Comparison of ENCODE assay signal across 23 mouse cellular contexts in genomic region chr3:69374538-69374937, GRCm38 (mm10). TPM values are rescaled to one million over a fixed set of nuclear protein-coding genes. Genes with fewer than 3 reads are reported as not detected.
DNase-seq lines count a peak whose midpoint lies in the region; ATAC-seq and TF ChIP-seq lines count a peak whose summit lies in the region.
"Had no signal": no experiment of that assay in that cellular context is flagged by ENCODE, and none has a peak within 500 bp of the region (broad histone marks: within the 10 kb centered on the region; RNA-seq: fewer than 3 reads in every experiment).

No protein-coding gene starts in this region.

- ATAC-seq in frontal cortex, adult (ENCODE audit: low TSS enrichment) = peak; percentile 14
- ATAC-seq in lung, embryonic 14.5 days (ENCODE audit: insufficient read depth) = peak; percentile 43
- ATAC-seq: Patski had no signal

- H3K27ac ChIP-seq in lung, embryonic 14.5 days (ENCODE audit: low read depth) = peak overlapping the region; percentile 86
- no peak overlapping the region for H3K27ac ChIP-seq in CH12.LX (ENCODE audit: insufficient read depth, low read depth)
- H3K27ac ChIP-seq: heart, embryonic 10.5 days; hindbrain, embryonic 15.5 days; kidney, embryonic 15.5 days; liver, embryonic 13.5 days; macrophage had no signal

- TF ChIP-seq CTCF in lung, embryonic 14.5 days (IDR thresholded peaks at IDR 0.05; ENCODE audit: low read depth) = no peak
- no peak for TF ChIP-seq CTCF in CH12.LX (conservative IDR thresholded peaks at IDR 0.05 in 1 of 2, IDR thresholded peaks at IDR 0.05 in 1 of 2; ENCODE audit: low read depth in 2 of 2, low read length in 2 of 2)

- TF ChIP-seq EP300 in CH12.LX (IDR thresholded peaks at IDR 0.05; ENCODE audit: low read length) = no peak

- no peak for TF ChIP-seq POLR2A in CH12.LX (IDR thresholded peaks at IDR 0.05; ENCODE audit: low read depth, low read length)

- dilution Hi-C loops in CH12.LX (cut with MboI; ENCODE audit: extremely low pct_ligation_motif_present, extremely low pct_unique_long_range_greater_than_20kb, low sequenced_read_pairs) = no loop called here

- no peak overlapping the region for H3K4me3 ChIP-seq in lung, embryonic 14.5 days (ENCODE audit: low read depth, low read length)
- no peak overlapping the region for H3K4me3 ChIP-seq in CH12.LX (replicated peaks in 1 of 3; ENCODE audit: low read depth in 2 of 3, low read length in 2 of 3, poor library complexity in 1 of 3)
- H3K4me3 ChIP-seq: heart, embryonic 10.5 days; hindbrain, embryonic 15.5 days; kidney, embryonic 15.5 days; liver, embryonic 13.5 days had no signal

- H3K79me2 ChIP-seq in CH12.LX (replicated peaks; ENCODE audit: control insufficient read depth, extremely low read depth, insufficient read depth, poor library complexity, severe bottlenecking) = no peaks in the 10 kb centered on the region

- H3K9me3 ChIP-seq in lung, embryonic 14.5 days (ENCODE audit: low read depth, low read length) = no peaks in the 10 kb centered on the region
- H3K9me3 ChIP-seq in CH12.LX (replicated peaks; ENCODE audit: low read length) = no peaks in the 10 kb centered on the region
- H3K9me3 ChIP-seq: heart, embryonic 10.5 days; hindbrain, embryonic 15.5 days; kidney, embryonic 15.5 days; liver, embryonic 13.5 days had no signal

- no peak for DNase-seq in frontal cortex, adult 2 months (ENCODE audit: extremely low spot score in 1 of 2, low spot score in 1 of 2)
- DNase-seq in lung, embryonic 14.5 days = no peak
- DNase-seq in lung, adult 18-20 months = no peak
- DNase-seq in A20 (ENCODE audit: low read depth, low spot score) = peak; percentile 35
- peak; percentile 2 for DNase-seq in CH12.LX (ENCODE audit: extremely low read depth)
- no peak for DNase-seq in kidney, postnatal 25 days
- no peak for DNase-seq in left cerebral cortex, postnatal 10 days (ENCODE audit: extremely low spot score in 1 of 2, low spot score in 2 of 2)
- DNase-seq: cerebellum, adult 11 months; cerebellum, postnatal 25 days; gastrocnemius, postnatal 36 days; heart, postnatal 4 days; kidney, adult 11 months; kidney, postnatal 4 days; liver, embryonic 13.5 days; right cerebral cortex, adult 18-20 months; right cerebral cortex, postnatal 4 days had no signal

- H3K9ac ChIP-seq in lung, embryonic 14.5 days = no peak overlapping the region
- no peak overlapping the region for H3K9ac ChIP-seq in CH12.LX (ENCODE audit: insufficient read depth, low read depth)
- H3K9ac ChIP-seq: hindbrain, embryonic 15.5 days; kidney, embryonic 15.5 days; liver, embryonic 13.5 days had no signal

- no peaks in the 10 kb centered on the region for H3K27me3 ChIP-seq in lung, embryonic 14.5 days (ENCODE audit: insufficient read depth, low read length)
- H3K27me3 ChIP-seq in CH12.LX (replicated peaks) = no peaks in the 10 kb centered on the region
- H3K27me3 ChIP-seq: hindbrain, embryonic 15.5 days; kidney, embryonic 15.5 days; liver, embryonic 13.5 days; Patski had no signal

- 68% methylated on average over 5 of the region's 5 CpGs for WGBS in lung, embryonic 14.5 days

- no peak overlapping the region for H3K4me2 ChIP-seq in lung, embryonic 14.5 days
- H3K4me2 ChIP-seq in CH12.LX (ENCODE audit: insufficient read depth, low read depth, poor library complexity, severe bottlenecking) = no peak overlapping the region
- H3K4me2 ChIP-seq: hindbrain, embryonic 15.5 days; kidney, embryonic 15.5 days; liver, embryonic 13.5 days; midbrain, embryonic 11.5 days had no signal

- H3K4me1 ChIP-seq in lung, embryonic 14.5 days (ENCODE audit: insufficient read depth) = no peaks in the 10 kb centered on the region
- peaks cover 0 to 5% of the 10 kb centered on the region in 2 experiments; a peak in 2 of 4 replicates for H3K4me1 ChIP-seq in CH12.LX (ENCODE audit: control insufficient read depth in 1 of 2, insufficient read depth in 2 of 2)
- H3K4me1 ChIP-seq: heart, embryonic 10.5 days; kidney, embryonic 15.5 days had no signal

- no peak for TF ChIP-seq RAD21 in CH12.LX (IDR thresholded peaks at IDR 0.05; ENCODE audit: low read depth, low read length)

- in situ Hi-C loops in CH12.LX (cut with MboI; ENCODE audit: low pct_ligation_motif_present, low pct_unique_long_range_greater_than_20kb, low sequenced_read_pairs) = no loop called here

- intact Hi-C loops in left cerebral cortex, postnatal 10 days (cut with DNase I) = no loop called here

- no peaks in the 10 kb centered on the region for H3K36me3 ChIP-seq in lung, embryonic 14.5 days (ENCODE audit: insufficient read depth)
- H3K36me3 ChIP-seq in CH12.LX (replicated peaks in 1 of 2; ENCODE audit: control insufficient read depth in 1 of 2, insufficient read depth in 1 of 2, low read length in 1 of 2) = no peaks in the 10 kb centered on the region
- H3K36me3 ChIP-seq: heart, embryonic 10.5 days; hindbrain, embryonic 15.5 days; kidney, embryonic 15.5 days; liver, embryonic 13.5 days had no signal

TF ChIP-seq in CH12.LX, 34 proteins besides CTCF, POLR2A, EP300 and RAD21:
- TF ChIP-seq SIN3A (IDR thresholded peaks at IDR 0.05; ENCODE audit: low read length) (no peak), USF2 (conservative IDR thresholded peaks at IDR 0.05; ENCODE audit: low read depth, low read length) (no peak), MAZ (IDR thresholded peaks at IDR 0.05; ENCODE audit: low read depth, low read length) (no peak), MYC (IDR thresholded peaks at IDR 0.05; ENCODE audit: low read depth, low read length) (no peak), MEF2A (IDR thresholded peaks at IDR 0.05; ENCODE audit: borderline replicate concordance, low read depth, low read length) (no peak), PAX5 (IDR thresholded peaks at IDR 0.05; ENCODE audit: low read length) (no peak)

RNA-seq across cellular contexts. Expression of gene Ppm1l, which starts 57.9 kb away (rescaled TPM):
- polyA plus RNA-seq in frontal cortex, adult 2 months (2012; rRNA removed) = 29.5 and 32.2 TPM in 2 replicates
- 6.3 and 7.6 TPM in 2 replicates for polyA plus RNA-seq in lung, embryonic 14.5 days (2014; fragmentation: Nextera tagmentation; extraction: Ambion mirVana)
- total RNA-seq in CH12.LX (2012; rRNA removed) (0.34 and 0.68 TPM in 2 replicates), CH12.LX (2014; rRNA removed) (1.7 TPM in 2 replicates)
- 2.0 and 2.4 TPM in 2 replicates for polyA plus RNA-seq in CH12.LX (2012; ENCODE audit: insufficient read length, low read depth)
- total RNA-seq in left cerebral cortex, postnatal 10 days (2021) = 10 to 100 TPM; 70.7 to 73.3 TPM

Comparison
In these comparisons a context has a peak if more than half of its experiments do, and no peak if none do; other contexts are left out.
1. DNase-seq: peak in A20 (single experiment) and CH12.LX (single experiment); none in frontal cortex, adult 2 months (0 of 2), lung, embryonic 14.5 days (single experiment), lung, adult 18-20 months (0 of 2), kidney, postnatal 25 days (0 of 2) and left cerebral cortex, postnatal 10 days (0 of 2).